In genomic region chr7:64596652-64597051, GRCm38 (mm10) we compare ENCODE assay signal across 20 mouse cellular contexts.
DNase-seq lines count a peak whose midpoint lies in the region; ATAC-seq and TF ChIP-seq lines count a peak whose summit lies in the region.
"Had no signal": no experiment of that assay in that cellular context is flagged by ENCODE, and none has a peak within 500 bp of the region (broad histone marks: within the 10 kb centered on the region; RNA-seq: fewer than 3 reads in every experiment).

No protein-coding gene starts in this region.

- H3K4me1 ChIP-seq in hindbrain, embryonic 13.5 days (replicated peaks), result peaks cover 16% of the 10 kb centered on the region
- H3K4me1 ChIP-seq in hindbrain, postnatal 0 days (ENCODE audit: insufficient read depth, low read length), result no peaks in the 10 kb centered on the region
- H3K4me1 ChIP-seq in neural tube, embryonic 14.5 days (ENCODE audit: control insufficient read depth, insufficient read depth, low read length), result 0 out of 2 replicates have a peak, but pooled peaks cover 7% of the 10 kb centered on the region
- H3K4me1 ChIP-seq: embryonic facial prominence, embryonic 10.5 days; heart, embryonic 10.5 days had no signal

- no peak for TF ChIP-seq CTCF in hindbrain, postnatal 0 days (IDR thresholded peaks at IDR 0.05; ENCODE audit: low read depth)

- peaks cover 5% of the 10 kb centered on the region for H3K36me3 ChIP-seq in hindbrain, embryonic 13.5 days
- no peaks in the 10 kb centered on the region for H3K36me3 ChIP-seq in hindbrain, postnatal 0 days (ENCODE audit: insufficient read depth, low read length)
- no peaks in the 10 kb centered on the region for H3K36me3 ChIP-seq in neural tube, embryonic 14.5 days (ENCODE audit: control insufficient read depth, insufficient read depth, low read length)
- H3K36me3 ChIP-seq: embryonic facial prominence, embryonic 10.5 days; heart, embryonic 10.5 days had no signal

- no peak overlapping the region for H3K9ac ChIP-seq in hindbrain, embryonic 13.5 days
- no peak overlapping the region for H3K9ac ChIP-seq in hindbrain, postnatal 0 days (replicated peaks; ENCODE audit: low read length)
- no peak overlapping the region for H3K9ac ChIP-seq in neural tube, embryonic 14.5 days (replicated peaks; ENCODE audit: low read depth, low read length)
- H3K9ac ChIP-seq: forebrain, embryonic 13.5 days; forebrain, postnatal 0 days had no signal

- no peak overlapping the region for H3K4me3 ChIP-seq in hindbrain, embryonic 13.5 days
- no peak overlapping the region for H3K4me3 ChIP-seq in hindbrain, postnatal 0 days (ENCODE audit: low read length)
- H3K4me3 ChIP-seq in neural tube, embryonic 14.5 days (ENCODE audit: low read depth, low read length), result no peak overlapping the region
- H3K4me3 ChIP-seq: embryonic facial prominence, embryonic 10.5 days; forebrain, embryonic 13.5 days; gastrocnemius, adult 2 months; heart, embryonic 10.5 days had no signal

- WGBS in hindbrain, embryonic 13.5 days, result 70% methylated on average over 9 of the region's 9 CpGs
- 70% methylated on average over 9 of the region's 9 CpGs for WGBS in hindbrain, postnatal 0 days
- WGBS in neural tube, embryonic 14.5 days, result 72% methylated on average over 9 of the region's 9 CpGs

- peaks cover under 1% of the 10 kb centered on the region; the same call in 1 of the 2 replicates for H3K9me3 ChIP-seq in hindbrain, embryonic 13.5 days
- H3K9me3 ChIP-seq in hindbrain, postnatal 0 days (ENCODE audit: low read length), result no peaks in the 10 kb centered on the region
- H3K9me3 ChIP-seq in neural tube, embryonic 14.5 days (ENCODE audit: control insufficient read depth, low read length), result no peaks in the 10 kb centered on the region
- H3K9me3 ChIP-seq: embryonic facial prominence, embryonic 10.5 days; forebrain, embryonic 13.5 days; heart, embryonic 10.5 days had no signal

- H3K4me2 ChIP-seq in hindbrain, embryonic 13.5 days, result no peak overlapping the region
- H3K4me2 ChIP-seq in hindbrain, postnatal 0 days (ENCODE audit: low read depth, low read length), result no peak overlapping the region
- no peak overlapping the region for H3K4me2 ChIP-seq in neural tube, embryonic 14.5 days (ENCODE audit: low read depth, low read length)
- H3K4me2 ChIP-seq: forebrain, embryonic 13.5 days had no signal

- ATAC-seq in hindbrain, embryonic 13.5 days (ENCODE audit: low FRiP score), result 0 out of 2 replicates have a peak, but pooled peaks have one; percentile 46
- ATAC-seq in hindbrain, postnatal 0 days, result no peak
- 0 out of 2 replicates have a peak, but pooled peaks have one; percentile 19 for ATAC-seq in neural tube, embryonic 14.5 days (ENCODE audit: low read depth)
- ATAC-seq: forebrain, embryonic 13.5 days; forebrain, postnatal 0 days; intestine, embryonic 16.5 days had no signal

- no peaks in the 10 kb centered on the region for H3K27me3 ChIP-seq in hindbrain, embryonic 13.5 days
- no peaks in the 10 kb centered on the region for H3K27me3 ChIP-seq in hindbrain, postnatal 0 days (ENCODE audit: insufficient read depth, low read length)
- H3K27me3 ChIP-seq in neural tube, embryonic 14.5 days (ENCODE audit: control insufficient read depth, insufficient read depth, low read length), result no peaks in the 10 kb centered on the region
- H3K27me3 ChIP-seq: forebrain, embryonic 13.5 days had no signal

- H3K27ac ChIP-seq in hindbrain, embryonic 13.5 days, result no peak overlapping the region
- no peak overlapping the region for H3K27ac ChIP-seq in hindbrain, postnatal 0 days
- H3K27ac ChIP-seq in neural tube, embryonic 14.5 days (ENCODE audit: low read depth, low read length), result no peak overlapping the region
- H3K27ac ChIP-seq: embryonic facial prominence, embryonic 10.5 days; forebrain, embryonic 13.5 days; gastrocnemius, adult 2 months; heart, embryonic 10.5 days had no signal

- peak; percentile 10 for DNase-seq in embryo, embryonic 11 days
- no peak for DNase-seq in embryo, embryonic 9.5 days (ENCODE audit: extremely low spot score)
- no peak for DNase-seq in hindbrain, postnatal 0 days (ENCODE audit: low spot score)
- no peak for DNase-seq in neural tube, embryonic 10.5 days (ENCODE audit: extremely low spot score, low spot score)
- no peak for DNase-seq in kidney, postnatal 14 days
- DNase-seq: adrenal gland, adult 8-10 months; adrenal gland, postnatal 36 days; cerebellum, adult 2 months; cerebellum, postnatal 10 days; forebrain, postnatal 0 days; gastrocnemius, adult 2 months; gastrocnemius, postnatal 25 days; heart, postnatal 10 days; heart, postnatal 4 days had no signal
